Mouse (Mus musculus) cortical plate, adult 2 months (tissue): ENCODE data around the gene Wwp2.

Source experiments
- CTCF ChIP-seq: fragments of 200-500 bp; IDR thresholded peaks from 2 replicates; pipeline ENCODE4 v1.5.1; 2011; ENCODE audit warnings: mild to moderate bottlenecking, control low read depth, low read length; ENCODE audit not compliant: insufficient read depth; ENCODE audit errors: extremely low read depth
- POLR2A ChIP-seq: fragments of 200-500 bp; IDR thresholded peaks from 2 replicates; pipeline ENCODE4 v1.6.1; 2011; ENCODE audit warnings: mild to moderate bottlenecking, low read length, control low read depth; ENCODE audit not compliant: insufficient read depth; ENCODE audit errors: extremely low read depth

DNA sequence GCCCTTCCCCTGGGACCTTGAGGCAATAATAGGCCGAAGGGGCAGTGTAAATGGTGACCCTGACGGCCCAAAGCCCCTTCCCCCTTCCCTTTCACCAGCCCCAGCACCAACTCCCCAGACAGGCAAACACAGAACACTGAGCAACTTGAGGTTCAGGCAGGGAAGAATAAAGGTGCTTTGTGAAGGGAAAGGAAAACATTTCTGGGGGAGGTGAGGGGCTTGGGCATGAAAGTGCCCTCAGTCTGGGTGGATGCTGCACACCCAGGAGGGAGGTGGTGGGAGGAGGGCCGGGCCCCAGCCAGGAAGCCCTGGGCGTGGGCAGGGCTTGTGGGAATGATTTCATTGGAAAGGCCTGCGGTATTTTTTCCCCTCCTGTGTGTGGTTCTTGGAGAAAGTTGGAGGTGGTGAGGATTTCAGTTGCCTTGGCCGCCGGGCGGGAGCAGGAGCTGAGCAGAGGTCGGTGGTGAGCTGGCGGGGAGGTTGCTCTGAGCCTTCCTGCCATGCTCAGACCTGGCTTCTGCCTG is 108.5 kb downstream of the Wwp2 start:
- no peak for TF ChIP-seq CTCF
- TF ChIP-seq POLR2A = no peak
